Mouse (Mus musculus) frontal cortex, adult 2 months (tissue): ENCODE measurements around the gene Lyrm2. TPM values are rescaled to one million over a fixed set of nuclear protein-coding genes. Genes with fewer than 3 reads are reported as not detected.

Source experiments
- DNase-seq, 2 experiments: peaks; one replicate each; pipeline ENCODE4 v3.0.0; 2022; ENCODE audit warnings: low spot score in 1 of 2; ENCODE audit errors: extremely low spot score in 1 of 2
- polyA plus RNA-seq: library from polyadenylated mRNA; depleted of rRNA; stranded (reverse); fragments of >200 nt; gene quantifications from 2 replicates; pipeline ENCODE4 v1.2.3, GENCODE M21; 2012; rRNA removed

The Lyrm2 gene
- 58.5 and 67.1 TPM in 2 replicates for polyA plus RNA-seq

DNA sequence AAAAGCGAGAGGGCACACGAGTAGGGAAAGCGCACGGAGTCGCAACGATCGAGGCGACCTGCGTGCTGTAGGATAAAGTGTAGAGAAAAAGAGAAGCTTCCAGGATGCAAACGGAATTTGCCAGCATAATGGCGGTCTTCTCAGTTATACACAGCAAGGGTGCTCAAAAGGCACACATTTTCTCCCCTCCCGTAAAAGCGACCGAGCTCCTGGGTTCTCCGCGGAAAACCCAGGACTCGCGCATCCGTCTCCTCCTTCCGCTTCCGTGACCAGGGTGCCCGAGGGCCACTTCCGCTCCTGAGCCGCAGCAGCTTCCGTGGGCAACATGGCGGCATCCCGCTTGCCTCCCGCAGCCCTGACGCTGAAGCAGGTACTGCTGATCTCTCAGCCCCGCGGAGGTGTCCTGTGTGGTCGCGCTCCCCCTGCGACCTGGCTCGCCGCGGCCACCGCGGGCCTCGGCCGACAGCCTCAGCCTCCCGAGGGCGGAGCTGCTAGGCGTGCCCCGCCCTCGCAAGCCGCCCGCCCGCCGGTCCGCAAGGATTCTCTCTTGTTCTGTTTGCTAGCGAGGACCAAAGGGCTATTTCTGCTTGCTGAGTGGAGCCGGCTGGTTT lies at the start of gene Lyrm2:
Lyrm2 (plus strand) TSS at position 288 of the 611 bp plus-strand sequence.
- DNase-seq = peak; percentile 63 to 84

DNA sequence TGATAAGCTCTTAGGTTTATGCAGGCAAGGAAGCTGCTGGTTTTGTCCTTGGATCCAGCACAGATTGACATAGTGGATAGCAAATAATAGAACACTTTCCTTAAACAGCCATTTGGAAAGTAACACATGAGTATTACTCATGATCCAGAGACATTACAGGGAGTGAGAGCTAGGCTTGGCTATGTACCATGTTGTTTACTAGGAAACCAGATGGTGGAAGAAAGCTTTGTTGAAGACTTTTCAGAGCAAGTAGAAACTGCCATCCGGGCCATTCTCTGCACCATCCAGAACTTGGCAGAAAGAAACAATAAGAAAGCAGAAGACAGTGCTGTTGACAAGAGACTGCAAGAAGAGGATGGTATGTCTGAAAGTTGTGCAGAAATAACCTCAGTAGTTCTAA lies 49.3 kb upstream of the Lyrm2 start:
- DNase-seq = peak in 1 of 2 experiments; percentile 53

DNA sequence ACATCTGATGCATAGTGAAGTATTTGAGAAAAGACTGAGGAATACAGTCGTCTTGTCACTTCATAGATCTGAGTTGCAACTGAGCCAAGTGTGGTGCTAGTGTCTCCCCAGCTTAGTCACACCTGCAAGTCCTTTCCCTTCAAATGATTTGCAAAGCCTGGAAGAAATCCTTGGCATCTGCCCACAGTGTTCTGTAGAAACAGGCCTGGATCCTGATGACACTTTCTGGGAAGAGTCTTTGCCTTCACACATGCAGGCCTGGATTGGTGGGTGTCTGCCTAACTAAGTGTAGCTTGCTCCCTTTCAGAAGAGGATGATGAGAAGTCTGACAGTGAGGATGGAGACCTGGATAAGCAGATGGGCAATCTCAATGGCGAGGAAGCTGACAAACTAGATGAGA lies 42.6 kb upstream of the Lyrm2 start:
- peak; percentile 66 to 77 for DNase-seq

DNA sequence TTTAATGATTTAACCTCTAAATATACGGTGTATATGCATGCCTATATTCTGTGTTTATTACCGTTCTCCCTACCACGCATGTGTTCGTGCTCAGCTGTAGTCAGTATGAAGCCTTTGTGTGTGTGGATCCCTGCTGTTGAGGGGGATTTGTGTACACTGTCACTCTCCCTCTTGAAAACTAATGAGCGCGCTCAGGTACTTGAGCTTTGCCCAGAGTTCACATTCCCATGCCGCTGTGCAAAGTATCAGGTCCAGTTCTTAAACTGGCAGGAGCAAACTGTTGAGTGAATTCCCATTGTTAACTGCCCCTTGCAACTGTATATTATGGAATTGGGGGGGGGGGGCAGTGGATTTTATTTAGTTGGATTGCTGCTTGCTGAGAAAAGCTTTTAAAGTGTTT lies 32.6 kb upstream of the Lyrm2 start:
- no peak for DNase-seq

DNA sequence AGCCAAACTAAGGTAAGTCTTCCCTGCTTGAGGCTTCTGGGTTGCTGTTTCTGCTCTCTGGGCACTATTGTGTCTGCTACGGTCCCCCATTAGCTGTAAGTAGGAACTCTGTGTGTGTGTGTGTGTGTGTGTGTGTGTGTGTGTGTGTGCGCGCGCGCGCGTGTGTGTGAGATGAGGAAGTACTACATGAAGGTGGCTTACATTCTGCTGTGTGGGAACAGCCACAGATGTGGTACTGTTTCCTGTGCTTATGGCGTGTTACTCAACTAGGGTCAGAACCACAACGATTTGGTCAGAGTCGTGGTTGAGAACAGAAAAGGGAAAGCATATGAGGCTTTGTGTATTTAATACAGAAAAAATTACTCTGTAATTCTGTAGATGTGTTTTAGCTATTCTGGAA lies 32.0 kb upstream of the Lyrm2 start:
- no peak for DNase-seq

DNA sequence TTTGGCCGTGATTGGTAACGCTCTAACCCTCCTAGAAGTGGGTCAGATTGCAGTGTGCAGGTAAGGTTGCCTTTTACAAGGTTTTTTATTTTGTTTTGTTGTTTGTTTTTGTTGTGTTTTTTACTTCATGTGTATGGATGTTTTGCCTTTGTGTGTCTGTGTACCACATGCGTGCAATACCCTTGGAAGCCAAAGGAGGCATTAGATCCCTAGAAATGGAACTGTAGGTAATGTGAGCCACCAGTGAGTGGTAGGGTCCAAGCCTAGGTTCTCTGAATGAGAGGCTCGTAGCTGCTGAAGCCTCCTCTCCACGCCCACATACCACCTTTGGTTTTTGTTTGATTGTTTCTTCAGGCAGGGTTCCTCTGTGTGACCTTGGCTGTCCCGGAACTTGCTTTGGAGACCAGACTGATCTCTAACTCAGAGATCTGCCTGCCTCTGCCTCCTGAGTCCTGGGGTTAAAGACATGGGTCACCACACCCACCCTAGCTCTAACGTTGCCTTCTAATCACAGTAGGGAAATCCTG lies 29.7 kb upstream of the Lyrm2 start:
- no peak for DNase-seq

DNA sequence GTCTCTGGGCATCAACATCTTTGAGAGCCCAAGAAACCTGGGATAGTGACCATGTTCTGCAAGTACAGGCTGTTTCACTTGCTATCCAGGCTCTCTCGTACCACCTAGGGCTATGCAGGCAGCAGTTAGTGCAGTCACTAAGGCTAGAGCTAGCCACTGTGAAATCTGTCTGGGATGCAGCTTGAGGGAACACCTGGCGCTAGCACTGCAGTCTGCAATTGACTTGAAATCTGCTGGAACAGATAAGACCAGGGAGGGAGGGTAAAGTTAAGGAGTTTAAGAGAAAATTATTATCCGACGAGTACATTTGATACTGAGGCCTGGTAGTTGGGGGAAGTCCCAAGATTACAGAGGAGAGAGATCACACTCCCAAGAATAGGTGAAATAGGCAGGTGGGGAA lies 20.1 kb upstream of the Lyrm2 start:
- no peak for DNase-seq

DNA sequence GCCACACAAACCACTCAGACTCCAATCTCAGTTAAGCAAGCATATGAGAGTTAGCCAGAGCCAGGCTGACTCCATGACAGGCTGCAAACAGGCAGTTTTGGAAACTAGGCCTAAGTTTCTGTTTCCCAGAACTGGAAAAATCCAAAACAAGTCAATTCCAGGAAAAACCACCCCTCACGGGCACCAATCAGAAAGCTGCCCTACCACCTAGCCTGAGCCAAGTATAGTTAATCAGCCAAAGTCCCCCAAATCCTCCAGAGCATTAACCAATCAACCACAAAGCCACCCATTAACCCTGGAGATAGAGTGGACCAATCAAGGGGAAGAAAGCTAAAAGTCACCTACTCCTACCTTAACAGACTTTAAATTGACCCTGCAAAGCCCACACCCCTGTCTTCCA lies 12.9 kb upstream of the Lyrm2 start:
- no peak for DNase-seq

DNA sequence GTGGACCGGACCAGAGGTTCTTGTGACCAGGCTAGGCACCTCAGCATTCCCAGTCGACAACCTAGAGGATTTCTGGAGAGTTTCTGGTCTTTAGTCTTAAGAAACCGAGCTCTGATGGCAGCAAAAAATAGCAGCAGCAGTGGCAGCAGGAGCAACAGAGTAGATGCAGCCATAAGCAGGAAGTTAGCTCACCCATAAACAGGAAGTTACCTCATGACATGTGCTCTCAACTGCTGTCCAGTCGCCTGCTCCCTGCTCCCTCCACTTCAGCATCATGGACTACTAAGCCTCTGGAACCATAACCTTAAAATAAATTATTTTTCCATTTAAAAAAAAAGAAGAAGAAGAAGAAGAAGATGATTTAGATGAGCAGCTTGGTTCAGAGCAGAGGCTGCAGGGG lies 11.0 kb upstream of the Lyrm2 start:
- no peak for DNase-seq

DNA sequence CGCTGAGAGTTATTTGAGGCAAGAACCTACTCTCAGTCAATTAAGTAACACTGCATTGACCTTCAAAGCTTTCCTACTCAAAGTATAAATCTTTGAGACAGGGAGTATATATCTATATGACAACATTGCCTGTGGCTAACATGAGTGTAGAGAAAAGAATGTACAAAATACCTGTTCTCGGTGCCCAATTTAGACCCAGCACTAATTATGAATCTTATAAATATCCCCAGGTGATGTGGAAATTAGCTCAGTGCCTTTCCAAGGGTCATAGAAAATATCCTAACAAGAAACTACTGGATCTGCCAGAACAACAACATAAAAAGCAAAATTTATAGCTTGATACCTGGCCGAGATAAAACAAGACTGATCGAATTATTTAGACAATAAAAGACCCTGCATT lies 1.1 kb upstream of the Lyrm2 start:
- DNase-seq = no peak

DNA sequence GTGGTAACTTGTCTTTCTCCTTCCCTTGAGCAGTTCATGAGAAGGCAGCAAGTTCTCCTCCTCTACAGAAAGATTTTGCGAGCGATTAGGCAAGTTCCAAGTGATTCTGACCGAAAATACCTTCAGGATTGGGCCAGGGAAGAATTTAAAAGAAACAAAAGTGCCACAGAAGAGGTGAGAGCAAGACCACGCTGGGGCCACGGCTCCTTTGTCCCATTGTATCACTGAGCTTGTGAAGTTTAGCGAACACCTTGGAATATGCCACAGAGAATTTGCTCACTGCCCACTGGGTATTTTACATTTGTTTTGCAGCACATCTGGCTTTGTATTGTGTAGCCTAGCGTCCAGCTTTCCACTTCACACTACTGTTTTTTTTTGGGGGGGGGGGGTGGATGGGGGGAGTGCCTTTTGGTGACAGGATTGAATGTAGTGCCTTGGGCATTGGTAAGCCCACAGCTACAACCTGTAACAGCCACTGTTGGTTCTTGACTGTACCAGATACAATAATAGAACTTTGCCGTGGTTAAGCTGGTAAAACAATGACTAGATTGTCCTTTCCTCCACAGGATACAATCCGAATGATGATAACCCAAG lies 621 bp downstream of the Lyrm2 start:
- DNase-seq = no peak

DNA sequence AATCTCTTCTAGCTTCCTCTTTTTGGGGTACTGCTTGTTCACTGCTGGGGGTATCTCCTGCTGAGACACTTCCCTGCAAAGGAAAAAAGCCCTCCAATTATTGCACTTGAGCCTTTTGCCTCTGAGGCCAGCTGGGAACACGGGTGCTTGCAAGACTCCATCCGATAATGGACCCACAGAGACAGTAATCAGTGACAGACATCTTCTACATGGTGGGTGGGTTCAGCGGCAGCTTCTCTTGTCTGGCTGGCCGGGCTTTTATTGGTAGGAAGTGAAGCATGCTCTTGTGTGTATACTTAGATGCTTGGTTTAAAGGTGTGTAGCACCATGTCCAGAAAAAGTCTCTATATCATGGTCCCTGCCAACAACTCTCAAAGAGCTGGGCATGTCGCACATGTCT lies 17.4 kb downstream of the Lyrm2 start:
- DNase-seq = no peak

DNA sequence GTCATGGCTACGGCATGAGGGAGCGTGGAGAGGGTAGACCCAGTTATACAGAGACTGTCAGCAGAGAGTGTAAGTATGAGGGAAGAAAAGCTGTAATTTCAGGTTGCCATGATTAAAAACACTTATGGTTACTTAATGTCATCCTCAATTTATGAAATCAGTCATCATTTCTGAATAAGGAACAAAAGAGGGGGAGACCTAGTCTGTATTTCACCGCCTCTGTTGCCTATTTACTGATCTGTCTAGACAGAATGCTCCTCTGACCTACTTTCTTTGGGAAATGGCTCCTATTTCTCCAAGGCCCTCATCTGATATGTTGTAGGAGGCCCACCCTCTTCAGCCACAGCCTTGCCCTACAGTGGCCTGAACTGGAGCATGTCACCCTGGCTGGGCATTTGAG lies 20.6 kb downstream of the Lyrm2 start:
- DNase-seq = no peak

DNA sequence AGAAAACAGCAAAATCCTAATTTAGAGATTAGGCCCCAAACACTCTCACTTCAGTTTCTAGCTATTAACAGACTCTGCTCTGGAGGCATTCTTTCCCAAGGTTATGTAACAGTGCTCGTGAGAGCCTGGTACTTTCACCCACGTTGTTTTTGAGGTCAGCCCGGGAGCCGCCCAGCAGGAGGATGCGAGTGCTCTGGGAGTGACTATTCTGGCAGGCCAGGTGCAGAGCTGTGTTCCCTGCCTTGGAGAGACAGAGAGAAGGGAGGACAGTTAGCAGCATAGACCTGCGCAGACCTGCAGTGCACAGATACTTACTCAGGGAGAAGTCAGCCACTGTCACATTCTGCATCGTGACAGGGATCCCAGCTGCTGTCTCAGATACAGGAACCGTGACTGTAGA lies 24.2 kb downstream of the Lyrm2 start:
- DNase-seq = no peak

DNA sequence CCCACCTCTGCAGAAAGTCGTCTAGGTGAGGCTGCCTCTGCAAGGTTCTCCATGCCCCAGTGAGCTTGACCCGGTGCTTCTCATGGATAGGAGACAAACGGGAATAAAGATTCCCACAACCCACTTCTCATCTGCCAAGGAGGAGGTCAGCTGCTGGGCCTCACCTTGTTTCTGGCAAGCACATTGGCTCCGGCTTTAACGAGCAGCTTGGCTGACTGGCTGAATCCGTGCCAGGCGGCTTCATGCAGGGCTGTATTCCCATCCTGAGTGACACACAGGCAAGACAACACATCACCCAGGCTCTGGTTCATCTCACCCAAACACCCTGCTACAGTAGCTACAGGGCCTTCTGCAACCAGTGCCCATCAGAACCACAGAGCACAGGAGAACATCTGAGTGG lies 26.9 kb downstream of the Lyrm2 start:
- no peak for DNase-seq

DNA sequence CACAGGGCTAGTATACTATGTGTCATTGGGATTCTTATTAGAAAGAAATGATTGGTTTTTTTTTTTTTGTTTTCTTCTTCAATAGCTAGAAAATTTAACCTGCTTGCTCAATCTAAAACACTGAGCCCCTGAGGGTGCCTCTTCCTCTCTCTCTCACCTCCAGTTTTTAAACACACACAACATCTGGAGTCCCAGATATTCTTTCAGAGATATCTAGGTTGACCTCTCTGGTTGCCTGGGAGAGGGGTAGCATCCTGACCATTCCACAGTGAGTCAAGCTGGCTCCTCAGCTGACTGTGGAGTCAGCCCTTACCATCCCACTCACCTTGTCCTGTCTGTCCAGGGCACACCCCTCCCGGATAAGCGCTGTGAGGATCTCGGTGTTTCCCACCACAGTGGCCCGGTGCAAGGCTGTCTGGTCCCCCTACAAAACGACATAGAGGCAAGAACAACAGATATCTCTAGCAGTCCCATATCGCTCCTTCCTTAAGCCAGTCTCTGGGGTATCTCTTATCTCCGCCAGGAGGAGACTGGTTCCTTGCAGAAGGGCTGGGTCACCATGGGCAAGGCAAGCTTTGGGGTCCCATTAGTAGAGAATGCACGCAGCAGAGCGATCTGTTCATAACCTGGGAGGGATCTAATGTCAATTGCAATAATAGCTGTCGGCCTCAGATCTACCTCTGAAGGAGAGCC lies 28.5 kb downstream of the Lyrm2 start:
- no peak for DNase-seq

DNA sequence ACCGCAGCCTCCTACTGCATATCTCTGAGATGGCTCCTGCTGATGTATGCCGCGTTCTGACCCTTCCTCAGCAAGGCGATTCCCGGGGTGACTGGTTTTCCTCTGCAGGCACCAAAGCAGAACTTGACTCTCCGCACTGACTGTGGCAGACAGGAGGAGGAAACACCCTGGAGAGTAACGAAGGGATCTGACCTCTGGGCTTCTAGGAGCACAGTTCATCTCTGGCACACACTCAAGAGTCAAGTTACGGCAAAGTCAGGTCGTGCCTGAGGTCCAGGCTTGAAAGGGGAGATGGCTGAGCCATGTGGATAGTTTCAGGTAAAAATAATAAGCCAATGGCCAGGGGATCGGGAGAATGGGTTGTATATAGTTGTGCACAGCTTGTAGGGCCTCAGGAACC lies 29.3 kb downstream of the Lyrm2 start:
- DNase-seq = no peak

DNA sequence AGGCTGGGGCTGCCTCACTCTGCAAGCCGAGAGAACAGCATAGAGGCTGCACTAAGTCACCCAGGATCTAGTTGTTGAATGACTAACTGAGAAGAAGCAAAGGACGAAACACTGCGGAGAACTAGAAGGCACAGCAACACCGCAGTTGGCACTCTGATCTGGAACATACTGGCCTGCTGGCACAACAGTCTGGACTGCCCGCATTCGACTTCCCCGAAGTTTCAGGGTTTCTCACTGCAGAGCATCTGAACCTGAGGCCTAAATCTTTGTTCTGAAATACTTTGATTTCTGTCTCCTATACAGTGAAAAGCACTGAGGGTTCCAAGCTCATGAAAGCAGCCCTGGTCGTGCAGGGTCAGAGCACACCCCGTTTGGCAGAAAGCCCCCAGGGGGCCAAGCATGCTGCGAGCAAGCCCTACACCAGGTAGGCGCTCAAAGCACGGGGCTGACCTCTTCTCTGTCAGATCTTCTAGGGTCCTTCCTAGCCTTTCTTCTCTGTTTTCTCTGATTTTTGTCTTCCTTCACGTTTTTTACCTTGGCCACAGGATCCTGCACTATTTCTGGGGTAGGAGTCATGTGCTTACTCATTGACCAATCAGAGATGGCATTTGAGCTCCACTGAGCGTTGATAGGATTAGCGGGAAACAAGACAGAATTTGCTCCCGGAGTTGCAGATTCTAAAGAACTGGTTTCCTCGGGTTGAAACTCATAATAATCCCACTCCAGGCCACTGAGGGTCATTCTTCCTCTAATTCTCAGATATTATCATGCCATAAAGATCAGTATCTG lies 33.6 kb downstream of the Lyrm2 start:
- DNase-seq = no peak

DNA sequence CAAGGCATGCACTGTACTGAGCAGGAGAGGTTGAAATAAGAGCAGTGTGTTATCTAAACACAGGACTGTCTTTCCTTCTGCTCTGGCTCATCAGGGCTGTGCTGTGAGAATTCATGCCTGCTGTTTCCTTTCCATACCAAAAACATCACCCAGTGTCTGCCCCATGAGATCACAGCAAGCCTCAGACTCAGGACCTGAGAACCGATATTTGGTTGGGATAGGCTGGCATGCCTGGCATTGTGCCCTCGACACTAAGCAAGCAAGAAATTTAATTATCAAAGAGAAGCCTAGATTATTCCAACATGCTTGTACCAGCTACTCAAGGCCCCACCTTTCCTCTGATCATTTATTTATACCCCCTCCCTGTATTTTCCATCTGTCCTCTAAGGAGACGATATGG lies 34.5 kb downstream of the Lyrm2 start:
- DNase-seq = no peak

DNA sequence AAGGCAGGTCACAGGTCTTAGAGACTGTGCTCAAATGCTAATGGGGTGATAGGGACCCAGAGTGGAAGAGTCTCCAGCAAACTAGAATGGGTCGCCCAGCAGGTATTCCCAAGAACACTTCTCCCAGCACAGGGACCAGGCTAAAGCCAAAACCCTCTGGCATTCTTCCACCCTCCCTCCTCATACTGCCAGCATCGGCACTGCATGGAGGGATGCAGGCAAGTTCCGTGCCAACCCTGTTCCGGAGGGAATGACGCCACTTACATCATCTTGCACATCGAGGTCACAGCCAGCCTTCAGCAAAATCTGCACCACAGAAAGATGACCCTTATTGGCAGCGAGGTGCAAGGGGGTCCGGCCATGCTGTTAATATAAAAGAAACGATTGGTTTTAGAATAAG lies 36.0 kb downstream of the Lyrm2 start:
- no peak for DNase-seq

DNA sequence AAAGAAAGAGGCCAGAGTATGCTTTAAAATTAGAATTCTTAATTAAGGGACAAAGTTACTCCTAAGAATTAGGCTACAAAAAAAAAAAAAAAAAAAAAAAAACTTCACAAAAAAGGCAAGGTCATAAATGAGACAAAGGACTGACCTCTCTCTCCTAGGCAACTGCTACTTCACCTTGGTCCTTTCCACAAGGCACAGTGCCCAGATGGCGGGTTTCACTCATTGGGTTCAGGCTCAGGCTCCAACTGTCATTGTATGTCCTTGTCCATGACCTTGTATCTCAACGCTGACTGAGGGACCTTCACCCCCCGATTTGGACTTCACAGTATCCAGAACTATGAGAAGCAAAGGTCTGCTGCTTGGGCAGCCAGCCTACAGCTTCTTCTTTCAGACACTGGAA lies 38.3 kb downstream of the Lyrm2 start:
- DNase-seq = no peak
